Mouse (Mus musculus) intestine, postnatal 0 days (tissue): ENCODE results near the gene Gm45140. TPM values are rescaled to one million over a fixed set of nuclear protein-coding genes. Genes with fewer than 3 reads are reported as not detected.

Experiments
- ATAC-seq: fragments of 200-750 bp; cut with Nextera tagmentation; 2 replicates; pipeline ENCODE4 v1.8.0; 2017; ENCODE audit warnings: mild to moderate bottlenecking, moderate TSS enrichment, moderate library complexity
- H3K27ac ChIP-seq: fragments of 300-500 bp; sonication (generic); 2 replicates; pipeline ENCODE4 v1.5.1; 2014; ENCODE audit warnings: mild to moderate bottlenecking, low read depth, low read length, moderate library complexity
- H3K27me3 ChIP-seq: fragments of 300-500 bp; sonication (generic); replicated peaks from 2 replicates; pipeline ENCODE4 v1.6.1; 2014; ENCODE audit warnings: low read length, mixed read lengths; ENCODE audit not compliant: control insufficient read depth, insufficient read depth
- H3K36me3 ChIP-seq: fragments of 300-500 bp; sonication (generic); 2 replicates; pipeline ENCODE4 v1.6.1; 2014; ENCODE audit warnings: mild to moderate bottlenecking, moderate library complexity; ENCODE audit not compliant: control insufficient read depth, insufficient read depth
- H3K4me1 ChIP-seq: fragments of 300-500 bp; sonication (generic); replicated peaks from 2 replicates; pipeline ENCODE4 v1.6.1; 2014; ENCODE audit warnings: antibody characterized with exemption, low read length, mixed read lengths; ENCODE audit not compliant: control insufficient read depth, insufficient read depth
- H3K4me2 ChIP-seq: fragments of 300-500 bp; sonication (generic); replicated peaks from 2 replicates; pipeline ENCODE4 v1.6.1; 2014; ENCODE audit warnings: low read depth, mild to moderate bottlenecking, moderate library complexity
- H3K4me3 ChIP-seq: fragments of 300-500 bp; sonication (generic); 2 replicates; pipeline ENCODE4 v1.5.1; 2014; ENCODE audit warnings: low read depth, low read length
- H3K9ac ChIP-seq: fragments of 300-500 bp; sonication (generic); 2 replicates; pipeline ENCODE4 v1.6.1; 2014; ENCODE audit warnings: mild to moderate bottlenecking, low read depth, low read length
- H3K9me3 ChIP-seq: fragments of 300-500 bp; sonication (generic); 2 replicates; pipeline ENCODE4 v1.6.1; 2016; ENCODE audit warnings: mixed run types; ENCODE audit not compliant: control insufficient read depth
- CTCF ChIP-seq: sonication (generic); IDR thresholded peaks from 2 replicates; pipeline ENCODE4 v1.5.1; 2016; ENCODE audit warnings: low read depth, mild to moderate bottlenecking, control low read depth, antibody characterized with exemption, moderate library complexity
- WGBS: fragments of 180-500 bp; shearing (Covaris S2); extraction: QIAGEN DNeasy Blood & Tissue Kit; methylation state at CpG from one replicate; pipeline ENCODE4 v1.1.7; 2014; 5-methylcytosine and 5-hydroxymethylcytosine counted together
- polyA plus RNA-seq: library from polyadenylated mRNA; unstranded; fragments of >200 nt; fragmentation: Nextera tagmentation; extraction: Ambion mirVana; gene quantifications from 2 replicates; pipeline ENCODE4 v1.2.1, GENCODE M21; 2015

Gm45140 gene
- polyA plus RNA-seq, 1 experiment from 2014 or later, result 2.0 TPM

- H3K4me3 ChIP-seq, result peak within 1 kb of the TSS; percentile 89
- peak; percentile 93 for ATAC-seq
- no peaks in the 10 kb centered on the region for H3K27me3 ChIP-seq
- under 1% methylated on average over 28 of the region's 56 CpGs for WGBS
- H3K9ac ChIP-seq, result peak within 1 kb of the TSS; percentile 92
- H3K36me3 ChIP-seq, result 0 out of 2 replicates have a peak, but pooled peaks cover 6% of the 10 kb centered on the region
- H3K4me2 ChIP-seq, result peak within 1 kb of the TSS; percentile 87
- H3K9me3 ChIP-seq, result no peaks in the 10 kb centered on the region
- H3K4me1 ChIP-seq, result 0 out of 2 replicates have a peak, but pooled peaks cover 8% of the 10 kb centered on the region
- peak within 1 kb of the TSS; percentile 95 for H3K27ac ChIP-seq
- peak; percentile 61 for TF ChIP-seq CTCF
Observed at GRCm38 (mm10) chr6:87811675-87812338, 23.8 kb downstream of the Gm45140 start, which contains the start of gene Rab43. Gene Rab43, minus strand, starts transcription at chr6:87812164.

GRCm38 (mm10) chr6:87810713-87811669 lies 24.6 kb downstream of the Gm45140 start:
- Histone ChIP-seq H3K36me3 (no peaks in the 10 kb centered on the region), H3K4me2 (peak overlapping the region; percentile 87), H3K9me3 (no peaks in the 10 kb centered on the region), H3K4me3 (peak overlapping the region; percentile 89), H3K27ac (peak overlapping the region; percentile 95), H3K9ac (peak overlapping the region; percentile 92), H3K4me1 (0 out of 2 replicates have a peak, but pooled peaks cover 8% of the 10 kb centered on the region), H3K27me3 (no peaks in the 10 kb centered on the region)
- TF ChIP-seq CTCF, result 0 out of 2 replicates have a peak, but pooled peaks have one; percentile 1
- ATAC-seq, result peak; percentile 7; the same call in 1 of the 2 replicates
- under 1% methylated on average over 68 of the region's 77 CpGs for WGBS

DNA sequence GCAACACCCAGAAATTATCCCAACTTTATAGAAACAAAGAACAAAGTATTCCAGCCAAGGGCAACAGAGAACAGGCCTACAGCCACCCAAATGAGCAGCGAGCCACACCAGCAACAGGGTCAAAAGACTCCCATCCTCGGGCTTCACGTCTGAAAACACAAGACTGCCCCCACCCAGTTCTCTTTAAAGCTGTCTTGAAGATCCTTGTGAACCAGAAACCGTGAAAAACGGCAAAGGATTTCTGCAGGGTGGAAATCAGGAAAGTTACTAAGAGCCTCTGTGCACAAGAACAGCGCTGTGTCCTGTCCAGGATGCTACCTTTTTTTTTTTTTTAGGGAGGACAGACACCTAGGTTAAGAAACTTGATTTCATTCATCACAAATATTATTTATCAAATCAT lies 25.3 kb downstream of the Gm45140 start:
- H3K9ac ChIP-seq, result peak overlapping the region; percentile 92
- H3K4me3 ChIP-seq, result peak overlapping the region; percentile 89
- H3K27me3 ChIP-seq, result no peaks in the 10 kb centered on the region
- peak overlapping the region; percentile 87 for H3K4me2 ChIP-seq
- H3K36me3 ChIP-seq, result no peaks in the 10 kb centered on the region
- no peak for ATAC-seq
- peak overlapping the region; percentile 55 for H3K27ac ChIP-seq
- H3K9me3 ChIP-seq, result no peaks in the 10 kb centered on the region
- TF ChIP-seq CTCF, result no peak
- 0 out of 2 replicates have a peak, but pooled peaks cover 8% of the 10 kb centered on the region for H3K4me1 ChIP-seq
- 37% methylated on average over 6 of the region's 6 CpGs for WGBS

DNA sequence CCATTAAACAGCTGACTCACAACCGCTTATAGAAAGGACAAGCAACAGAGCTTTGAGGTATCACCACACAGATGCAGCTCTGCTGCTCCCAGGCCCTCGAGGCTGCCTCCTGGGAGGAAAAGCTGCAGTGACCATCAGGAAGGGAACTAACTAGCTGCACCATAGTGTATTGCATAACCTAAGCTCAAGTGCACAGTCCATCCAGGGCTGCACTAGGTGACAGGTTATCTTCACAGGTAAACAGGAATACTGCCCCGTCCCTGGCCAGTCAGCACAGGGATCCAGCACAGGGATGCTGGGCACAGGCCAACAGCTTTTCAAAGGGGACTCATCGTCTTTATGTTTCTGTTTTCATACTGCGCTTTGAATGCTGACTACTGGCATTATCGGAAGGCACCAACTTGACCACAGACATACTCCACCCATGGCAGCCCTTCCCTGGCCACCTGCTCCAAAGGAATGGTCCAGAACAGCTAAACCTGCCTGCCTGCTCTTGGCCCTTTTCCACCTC lies 25.9 kb downstream of the Gm45140 start:
- no peak for ATAC-seq
- no peak overlapping the region for H3K9ac ChIP-seq
- WGBS, result 61% methylated on average over 6 of the region's 6 CpGs
- peak overlapping the region; percentile 57 for H3K27ac ChIP-seq
- H3K36me3 ChIP-seq, result no peaks in the 10 kb centered on the region
- no peaks in the 10 kb centered on the region for H3K9me3 ChIP-seq
- no peaks in the 10 kb centered on the region for H3K27me3 ChIP-seq
- H3K4me2 ChIP-seq, result peak overlapping the region; percentile 87
- H3K4me1 ChIP-seq, result 0 out of 2 replicates have a peak, but pooled peaks cover 8% of the 10 kb centered on the region
- H3K4me3 ChIP-seq, result peak overlapping the region; percentile 89
- TF ChIP-seq CTCF, result no peak

DNA sequence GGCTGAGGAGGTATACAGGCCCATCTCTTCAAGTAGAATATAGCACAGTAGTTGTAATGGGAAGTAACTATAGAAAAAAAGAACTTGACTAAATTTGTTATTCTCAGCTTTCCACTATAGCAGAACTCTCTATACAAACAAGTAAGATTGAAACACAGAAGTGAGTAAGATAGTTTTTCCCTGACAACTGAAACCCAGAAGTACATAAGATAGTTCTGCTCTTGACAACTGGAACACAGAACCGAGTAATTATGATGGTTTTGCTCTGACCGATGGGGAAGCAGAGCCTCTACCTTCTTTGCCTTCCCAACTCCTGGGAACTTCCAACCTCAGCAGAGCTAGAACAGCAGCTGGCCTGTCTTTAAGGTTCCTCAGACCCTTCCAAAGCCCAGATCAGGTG lies 26.5 kb downstream of the Gm45140 start:
- Histone ChIP-seq H3K4me3 (peak overlapping the region; percentile 89; the same call in 1 of the 2 replicates), H3K4me2 (peak overlapping the region; percentile 87), H3K27ac (peak overlapping the region; percentile 57; the same call in 1 of the 2 replicates), H3K27me3 (no peaks in the 10 kb centered on the region), H3K9me3 (no peaks in the 10 kb centered on the region), H3K9ac (no peak overlapping the region), H3K4me1 (0 out of 2 replicates have a peak, but pooled peaks cover 8% of the 10 kb centered on the region), H3K36me3 (no peaks in the 10 kb centered on the region)
- 86% methylated on average over 2 of the region's 2 CpGs for WGBS
- no peak for TF ChIP-seq CTCF
- ATAC-seq, result no peak
